Mouse (Mus musculus) ES-Bruce4 (cell line): ENCODE results near the gene St8sia1.

Source experiments
- CTCF ChIP-seq: IDR thresholded peaks from one replicate; pipeline ENCODE4 v1.8.1; 2011; ENCODE audit warnings: low read depth, low read length
- EP300 ChIP-seq: IDR thresholded peaks from 2 replicates; pipeline ENCODE4 v1.6.1; 2011; ENCODE audit warnings: low read depth, low read length; ENCODE audit not compliant: insufficient read depth
- POLR2A ChIP-seq: IDR thresholded peaks from one replicate; pipeline ENCODE4 v1.8.1; 2011; ENCODE audit warnings: low read length; ENCODE audit not compliant: insufficient read depth

DNA sequence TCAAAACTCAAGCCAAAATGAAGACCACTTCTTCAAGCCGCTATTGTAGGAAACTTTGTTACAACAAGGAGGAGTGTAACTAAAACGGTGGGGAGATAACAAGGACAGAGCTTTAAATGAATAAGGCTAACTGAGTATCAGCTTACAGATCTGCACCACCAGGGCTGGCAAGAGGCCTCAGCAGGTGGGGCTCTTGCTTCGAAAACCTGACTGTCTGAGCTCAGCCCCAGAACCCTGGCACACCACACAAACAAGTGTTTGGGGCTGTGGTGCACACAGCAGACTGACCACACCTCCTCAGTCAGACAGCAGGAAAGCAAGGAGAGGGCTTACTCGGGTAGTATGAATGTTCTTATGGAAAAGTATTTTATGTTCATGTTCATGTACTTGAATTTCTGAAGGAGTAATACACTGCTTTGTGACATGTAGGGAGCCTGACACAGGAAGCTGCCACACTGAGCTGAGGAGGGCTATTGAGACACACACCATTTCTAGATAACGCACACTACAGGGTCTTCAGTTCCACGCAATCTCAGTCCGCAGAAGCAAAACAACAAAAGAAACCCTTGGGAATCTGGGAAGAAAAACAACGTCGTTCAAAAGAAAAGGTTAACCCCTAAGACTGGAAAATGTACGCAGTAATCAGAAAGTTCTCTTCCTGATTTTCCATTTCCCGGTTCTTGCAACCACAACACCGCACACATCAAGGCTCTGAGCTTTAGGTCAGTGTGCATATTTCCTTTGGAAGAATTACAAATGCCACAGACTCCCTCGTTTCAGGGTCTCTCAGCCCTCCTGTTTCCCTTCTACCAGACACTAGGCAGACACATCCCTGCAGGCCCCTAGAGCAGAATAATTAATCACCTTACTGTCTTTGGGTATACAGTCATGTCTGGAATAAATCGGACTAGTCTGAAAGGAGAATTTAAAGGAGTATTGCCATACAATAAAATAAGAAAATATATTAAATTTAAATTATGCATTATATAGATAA, 29.8 kb upstream of the St8sia1 start:
- TF ChIP-seq EP300 (no peak), CTCF (peak; percentile 30), POLR2A (no peak)
